Mouse (Mus musculus): ENCODE data around the gene Kcna4.

Gene Kcna4

DNA sequence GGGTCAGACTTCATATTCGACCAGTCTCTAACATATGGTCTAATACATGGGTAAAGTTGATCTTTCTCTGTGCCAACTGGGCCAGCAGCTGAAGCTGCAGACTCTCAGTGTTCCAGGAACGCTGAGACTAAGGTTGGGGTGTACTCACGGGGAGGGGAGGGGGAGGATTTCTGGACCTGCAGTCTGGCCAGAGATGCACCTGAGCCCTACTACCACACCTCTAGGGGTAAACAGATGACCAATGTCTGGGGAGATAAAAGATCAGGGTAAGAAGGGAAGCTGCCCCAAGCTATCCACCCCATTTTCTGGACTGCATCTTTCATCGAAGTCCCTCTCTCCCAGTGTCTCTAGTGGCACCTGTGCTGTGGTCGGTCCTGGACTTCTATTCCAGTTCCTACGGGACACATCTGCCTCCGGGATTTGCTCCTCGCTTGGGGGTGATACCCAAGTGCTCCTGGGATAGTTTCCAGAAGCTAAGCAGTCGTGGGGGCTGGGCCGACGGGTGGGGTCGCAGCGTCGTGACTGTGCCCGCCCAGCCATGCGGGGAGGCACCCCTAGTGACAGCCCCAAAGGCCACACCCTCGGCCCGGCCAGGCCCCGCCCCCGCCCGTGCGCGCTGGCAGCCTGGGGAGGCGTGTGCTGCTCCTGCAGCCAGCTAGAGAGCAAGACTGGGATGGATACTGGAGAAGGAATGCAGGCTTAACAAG is at the start of gene Kcna4:
TSS of gene Kcna4 (plus strand) at position 650 of the 707 bp plus-strand sequence.
- DNase-seq (ENCODE audit: low spot score) = no peak

- DNase-seq (ENCODE audit: low spot score) = no peak
Observed at GRCm38 (mm10) chr2:107258091-107258490, 32.3 kb upstream of the Kcna4 start.

DNA sequence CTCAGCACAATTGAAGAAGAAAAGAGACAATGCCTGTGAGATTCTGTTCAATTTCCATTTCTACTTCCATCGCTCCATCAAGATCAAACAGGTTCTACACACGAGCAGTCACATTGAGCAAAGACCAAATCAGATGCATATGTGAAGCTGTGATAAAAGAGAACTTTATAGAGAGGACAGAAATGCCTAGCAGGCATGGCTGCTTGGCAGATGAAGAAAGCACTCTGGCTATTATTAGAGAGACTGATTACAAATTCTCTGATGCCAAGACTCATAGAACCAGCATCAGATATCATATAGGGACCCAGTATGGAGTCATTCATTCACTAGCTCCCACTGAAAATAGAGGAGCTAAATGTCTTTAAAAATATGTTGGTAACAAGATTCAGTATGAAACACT is 24.2 kb upstream of the Kcna4 start:
- no peak for DNase-seq (ENCODE audit: low spot score)

GRCm38 (mm10) chr2:107270050-107270449 is 20.4 kb upstream of the Kcna4 start:
- DNase-seq (ENCODE audit: low spot score) = no peak

- DNase-seq (ENCODE audit: low spot score) = no peak
Observed at GRCm38 (mm10) chr2:107290697-107291019, 219 bp downstream of the Kcna4 start.

- DNase-seq (ENCODE audit: low spot score) = no peak
Observed at GRCm38 (mm10) chr2:107291142-107291541, 703 bp downstream of the Kcna4 start.

GRCm38 (mm10) chr2:107294521-107294920 is 4.1 kb downstream of the Kcna4 start:
- no peak for DNase-seq (ENCODE audit: low spot score)

DNA sequence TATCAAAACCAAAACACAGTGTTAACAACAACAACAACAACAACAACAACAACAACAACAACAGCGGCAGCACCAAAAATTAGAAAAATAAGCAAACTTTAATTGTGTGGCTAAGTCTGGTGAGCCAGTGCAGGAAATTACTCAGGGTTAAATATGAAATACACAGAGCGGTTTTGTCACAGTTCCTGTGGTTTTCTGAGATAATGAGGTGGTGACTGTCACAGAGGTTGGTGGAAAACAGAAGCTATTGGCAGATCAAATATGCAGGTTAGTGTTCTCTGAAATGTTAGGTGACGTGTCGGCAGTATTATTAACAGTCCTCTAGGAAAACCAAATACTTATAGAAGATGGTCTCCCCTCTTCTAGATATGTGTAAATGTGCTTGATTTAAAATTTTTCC is 11.4 kb downstream of the Kcna4 start:
- DNase-seq (ENCODE audit: low spot score) = no peak

DNA sequence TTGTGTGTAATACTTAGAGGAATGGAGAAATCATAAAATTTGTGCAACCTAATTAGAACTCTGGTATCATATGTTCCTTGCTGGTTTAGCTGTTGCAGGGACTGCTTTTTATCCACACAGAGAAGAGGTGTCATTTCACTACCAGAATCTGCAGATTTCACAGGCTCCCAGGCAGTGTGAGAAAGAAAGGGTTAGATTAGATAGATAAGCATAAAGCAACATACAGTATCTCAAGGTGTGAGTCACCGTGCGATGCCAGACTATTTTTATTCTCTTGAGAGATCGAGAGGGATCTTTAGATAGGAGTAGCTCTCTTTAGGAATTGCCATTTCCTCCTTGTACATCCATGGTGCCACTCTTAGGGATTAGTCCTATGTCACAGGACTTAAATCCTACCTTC is 14.3 kb downstream of the Kcna4 start:
- no peak for DNase-seq (ENCODE audit: low spot score)

- no peak for DNase-seq (ENCODE audit: low spot score)
Observed at GRCm38 (mm10) chr2:107306077-107306476, 15.6 kb downstream of the Kcna4 start.

DNA sequence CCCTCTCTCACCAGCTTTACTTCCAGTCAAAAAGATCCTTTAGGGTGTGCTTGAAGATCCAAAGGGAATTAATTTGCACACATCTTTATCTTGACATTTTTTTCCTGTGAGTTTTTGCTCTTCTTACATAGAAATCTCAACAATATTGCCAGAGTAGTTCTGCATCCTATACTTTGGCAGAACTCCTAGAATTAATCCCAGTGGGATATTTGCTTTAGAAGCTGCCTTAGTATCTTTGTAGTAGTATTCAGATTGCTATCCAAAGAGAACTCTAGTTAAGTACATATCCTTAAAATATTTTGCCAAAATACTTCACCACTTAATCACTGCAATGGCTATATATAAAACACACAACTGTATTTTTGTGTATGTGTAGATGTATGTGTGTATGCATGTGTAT is 28.2 kb downstream of the Kcna4 start:
- no peak for DNase-seq (ENCODE audit: low spot score)

DNA sequence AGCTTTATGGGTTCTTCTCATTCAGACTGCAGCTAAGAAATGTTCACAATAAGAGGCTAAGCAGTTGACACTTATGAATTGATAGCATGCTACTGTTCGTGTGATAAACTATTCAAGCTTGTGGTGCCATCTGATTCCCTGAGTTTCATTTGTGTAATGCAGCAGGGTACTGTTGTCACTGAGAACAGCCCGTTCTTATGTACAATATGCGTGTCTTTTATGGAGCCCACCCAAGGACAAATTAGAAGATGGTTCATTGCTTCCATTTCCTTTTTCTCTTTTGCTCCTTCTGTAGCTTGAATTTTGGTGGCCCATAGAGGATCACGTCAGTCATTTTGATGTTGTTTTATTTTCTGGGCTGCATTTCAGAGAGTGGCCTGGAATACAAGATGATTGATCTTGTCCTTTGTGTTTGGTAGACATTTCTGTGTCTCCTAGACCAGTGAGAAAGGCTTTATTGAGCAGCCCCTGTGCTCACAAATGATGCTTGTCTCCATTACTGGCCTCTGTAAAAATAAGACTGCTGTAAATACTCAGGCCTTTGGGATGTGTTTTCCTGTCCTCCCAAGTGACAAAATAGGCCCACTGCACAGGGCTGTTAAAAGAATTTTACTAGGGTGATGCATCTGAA is 31.3 kb downstream of the Kcna4 start:
- DNase-seq (ENCODE audit: low spot score) = no peak

GRCm38 (mm10) chr2:107324090-107324489 is 33.7 kb downstream of the Kcna4 start:
- no peak for DNase-seq (ENCODE audit: low spot score)

DNA sequence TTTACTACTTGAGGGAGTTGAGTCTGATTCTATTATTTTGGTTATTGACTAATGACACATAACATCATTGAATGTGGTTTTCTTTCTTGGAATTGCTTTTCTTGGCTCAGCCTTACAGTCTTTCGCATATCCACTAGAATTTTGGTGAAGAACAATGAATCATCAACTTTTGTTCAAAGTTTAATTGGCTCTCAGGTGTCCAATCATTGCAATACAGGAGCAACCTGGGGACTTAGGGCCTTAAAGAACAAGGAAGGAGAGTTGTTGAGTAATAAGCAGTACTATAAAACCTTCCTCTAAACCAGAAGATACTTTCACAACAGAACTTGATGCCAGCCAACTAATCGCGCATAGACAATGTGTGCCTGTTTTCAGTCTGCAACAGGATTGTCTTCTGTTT is 36.8 kb downstream of the Kcna4 start:
- no peak for DNase-seq (ENCODE audit: low spot score)

DNA sequence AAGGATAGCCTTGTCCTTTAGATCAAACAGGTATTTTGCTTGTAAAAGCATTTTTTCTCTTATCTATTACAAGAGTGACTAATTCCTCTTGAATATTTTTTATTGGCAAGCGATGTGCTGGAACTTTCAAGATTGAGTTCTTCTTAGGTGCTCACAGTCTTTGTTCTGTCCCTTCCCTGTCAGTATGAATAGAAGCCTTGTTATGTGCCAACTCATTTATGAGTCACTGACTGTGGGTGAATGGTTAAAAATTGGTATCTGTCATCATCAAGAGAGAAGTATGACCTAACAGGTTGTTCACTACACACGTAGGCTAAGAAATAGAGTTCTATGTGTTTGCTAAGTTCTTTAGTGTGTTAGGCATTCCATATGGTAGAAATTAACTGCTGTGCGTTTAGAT is 50.9 kb downstream of the Kcna4 start:
- no peak for DNase-seq (ENCODE audit: low spot score)

- DNase-seq (ENCODE audit: low spot score) = no peak
Observed at GRCm38 (mm10) chr2:107344807-107345206, 54.4 kb downstream of the Kcna4 start.

GRCm38 (mm10) chr2:107345299-107345698 is 54.9 kb downstream of the Kcna4 start:
- no peak for DNase-seq (ENCODE audit: low spot score)
